Mouse (Mus musculus) kidney, adult 2 months (tissue): ENCODE measurements around the gene Mctp1.

Experiments
- CTCF ChIP-seq: fragments of 200-500 bp; conservative IDR thresholded peaks from 2 replicates; pipeline ENCODE4 v1.5.1; 2011; ENCODE audit warnings: low read depth, mild to moderate bottlenecking, control low read depth, low read length, moderate library complexity, mixed read lengths; ENCODE audit not compliant: insufficient read depth, insufficient read length
- POLR2A ChIP-seq: fragments of 200-500 bp; IDR thresholded peaks from one replicate; pipeline ENCODE4 v1.6.1; 2011; ENCODE audit warnings: low read depth, low read length, control low read depth

DNA sequence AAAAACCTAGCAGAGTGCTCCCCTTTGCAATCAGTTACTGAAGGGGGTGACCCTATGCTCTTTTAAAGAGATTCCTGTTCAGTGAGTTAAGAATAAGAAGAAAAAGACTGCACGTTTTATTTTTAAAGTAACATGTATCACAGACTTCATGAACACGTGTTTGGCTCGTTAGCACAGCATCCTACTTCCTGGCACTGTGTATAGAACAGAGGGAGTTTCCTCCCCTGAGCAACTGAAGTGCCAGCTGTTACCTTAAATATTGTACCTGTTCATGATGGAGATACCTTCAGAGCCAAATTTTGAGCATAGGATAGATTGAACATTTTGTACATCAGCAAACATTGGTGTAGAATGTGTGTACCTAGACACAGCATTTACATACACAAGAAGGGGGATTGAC lies 494.7 kb downstream of the Mctp1 start:
- TF ChIP-seq CTCF (no peak), POLR2A (no peak)
